Mouse (Mus musculus): ENCODE results near the gene Xlr3c. TPM values are rescaled to one million over a fixed set of nuclear protein-coding genes. Genes with fewer than 3 reads are reported as not detected.

Xlr3c gene
- 0.12 and 0.33 TPM in 2 replicates for polyA plus RNA-seq (2015; fragmentation: Nextera tagmentation; extraction: Ambion mirVana)

DNA sequence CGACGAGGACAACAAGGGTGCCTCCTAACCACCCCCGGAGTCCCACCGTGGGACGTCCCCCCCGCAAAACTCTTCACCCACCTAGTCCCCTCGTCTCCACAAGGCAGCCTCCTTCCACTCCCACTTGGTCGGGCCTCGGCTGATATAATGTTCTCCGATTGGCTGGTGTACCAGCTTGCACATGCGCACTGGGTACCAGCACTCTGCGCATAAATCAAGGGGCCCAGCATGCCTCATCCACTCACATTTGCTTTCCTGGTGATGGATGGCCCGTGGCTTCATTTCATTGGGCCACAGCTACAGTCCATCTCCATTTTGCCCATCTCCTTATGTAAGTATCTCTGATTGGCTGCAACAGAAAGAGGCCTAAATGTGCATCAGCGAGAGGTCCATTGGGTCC, at the start of gene Xlr3c:
TSS of gene Xlr3c (minus strand) at position 121 of the 400 bp plus-strand sequence.

DNA sequence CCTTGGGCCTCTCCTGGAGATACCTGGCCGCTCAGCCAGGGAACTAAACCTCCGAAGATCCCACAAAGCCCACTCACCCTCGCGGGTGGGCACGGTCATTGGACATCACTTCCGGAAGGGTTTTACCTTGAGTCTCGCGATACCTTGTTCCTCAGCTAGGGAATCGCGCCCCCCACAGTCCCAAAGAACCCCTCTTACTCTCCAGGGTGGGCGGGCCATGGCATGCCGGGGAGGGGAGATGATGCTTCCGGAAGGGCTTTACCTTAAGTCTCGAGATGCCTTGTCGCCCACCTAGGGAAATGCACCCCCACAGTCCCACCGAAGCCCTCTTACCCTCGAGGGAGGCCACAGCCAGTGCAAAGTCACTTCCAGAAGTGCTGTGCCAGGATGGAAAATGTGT, 27.7 kb upstream of the Xlr3c start, which contains the start of the genes Xlr5a and Xlr5c:
TSS of gene Xlr5a (minus strand) at position 101 of the 400 bp plus-strand sequence.
TSS of gene Xlr5c (minus strand) at position 101 of the 400 bp plus-strand sequence.

GRCm38 (mm10) chrX:73242821-73243325, 22.3 kb downstream of the Xlr3c start, which contains the start of gene Xlr4c:
TSS of gene Xlr4c (minus strand) at chrX:73243130.

DNA sequence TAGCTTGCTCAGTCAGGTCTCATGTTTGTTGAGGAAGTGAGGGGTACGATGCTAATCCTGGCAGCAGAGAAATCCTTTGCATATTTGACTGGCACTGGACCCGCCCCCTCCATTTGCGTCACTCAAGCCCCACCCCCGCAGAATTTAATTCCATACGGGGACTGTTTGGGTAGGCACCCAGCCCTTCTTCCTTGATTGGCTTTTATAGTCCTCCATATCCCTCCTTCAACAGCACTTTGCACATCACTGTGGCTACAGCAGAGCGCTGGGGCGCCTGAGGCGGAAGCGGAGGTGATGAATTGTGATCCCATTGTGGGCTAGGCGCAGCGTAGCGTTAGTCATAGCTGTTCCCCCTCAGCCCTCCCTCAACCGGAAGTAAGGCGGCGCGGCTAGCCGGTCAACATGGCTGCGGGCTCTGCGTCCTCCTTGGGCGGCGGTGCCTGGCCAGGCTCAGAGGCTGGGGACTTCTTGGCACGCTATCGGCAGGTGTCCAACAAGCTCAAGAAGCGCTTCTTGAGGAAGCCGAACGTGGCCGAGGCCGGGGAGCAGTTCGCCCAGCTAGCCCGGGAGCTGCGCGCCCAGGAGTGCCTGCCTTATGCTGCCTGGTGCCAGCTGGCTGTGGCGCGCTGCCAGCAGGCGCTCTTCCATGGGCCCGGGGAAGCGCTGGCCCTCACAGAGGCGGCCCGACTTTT, 37.1 kb downstream of the Xlr3c start, which contains the start of gene F8a:
TSS of gene F8a (plus strand) at position 378 of the 692 bp plus-strand sequence.

DNA sequence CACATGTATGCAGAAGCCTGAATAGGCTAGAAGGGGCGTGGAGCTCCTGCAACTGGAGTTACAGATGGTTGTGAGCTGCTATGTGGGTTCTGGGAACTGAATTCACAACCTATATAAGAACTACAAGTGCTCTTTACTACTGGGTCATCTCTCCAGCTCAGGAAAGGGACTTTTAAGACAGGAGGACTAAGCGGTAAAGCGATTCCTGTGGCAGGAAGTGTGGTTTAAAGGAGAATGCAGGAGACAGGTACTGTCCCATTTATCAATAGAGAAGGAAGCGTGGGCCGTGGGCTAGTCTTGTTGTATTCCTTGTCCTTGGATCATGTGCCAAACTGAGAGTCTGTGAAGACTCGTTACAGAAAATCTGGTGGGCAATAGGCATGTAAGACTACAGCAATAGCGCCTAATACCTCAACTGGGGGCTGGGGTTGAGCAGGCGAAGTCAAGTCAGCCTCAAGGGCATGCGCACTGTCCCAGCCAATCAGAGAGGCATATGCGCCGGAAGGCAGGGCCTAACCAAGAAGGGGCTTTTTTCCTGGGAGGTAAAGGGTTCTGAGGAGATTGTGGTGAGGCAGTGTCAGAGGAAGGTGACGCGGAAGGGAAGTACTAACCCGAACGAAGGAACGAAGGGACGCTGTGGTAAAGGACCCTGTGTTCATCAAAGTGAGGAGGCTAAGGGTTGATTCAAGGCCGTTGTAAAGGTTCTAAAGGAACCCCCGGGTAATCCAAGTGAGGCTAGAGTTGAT, 51.2 kb downstream of the Xlr3c start, which contains the start of gene Xlr4b:
TSS of gene Xlr4b (plus strand) at position 515 of the 746 bp plus-strand sequence.

Other genes starting within 250 kb of the Xlr3c start
- gene Pnma5, start 228.3 kb downstream of the Xlr3c start, polyA plus RNA-seq (2015; fragmentation: Nextera tagmentation; extraction: Ambion mirVana), result 0.23 and 0.27 TPM in 2 replicates
- gene Pnma3, start 200.6 kb downstream of the Xlr3c start, polyA plus RNA-seq (2015; fragmentation: Nextera tagmentation; extraction: Ambion mirVana), result 5.8 and 7.3 TPM in 2 replicates
- gene Xlr4a, start 182.9 kb downstream of the Xlr3c start, polyA plus RNA-seq (2015; fragmentation: Nextera tagmentation; extraction: Ambion mirVana), result 1.4 TPM in 1 of 2 replicates, not detected in the other
- gene Xlr3a, start 168.3 kb downstream of the Xlr3c start, polyA plus RNA-seq (2015; fragmentation: Nextera tagmentation; extraction: Ambion mirVana), result 2.1 and 4.1 TPM in 2 replicates
- 0.41 and 1.2 TPM in 2 replicates for gene Gm14685, start 148.3 kb downstream of the Xlr3c start, polyA plus RNA-seq (2015; fragmentation: Nextera tagmentation; extraction: Ambion mirVana)
- gene Xlr5b, start 116.6 kb downstream of the Xlr3c start, polyA plus RNA-seq (2015; fragmentation: Nextera tagmentation; extraction: Ambion mirVana), result not detected in 2 replicates
- gene DXBay18, start 115.9 kb downstream of the Xlr3c start, polyA plus RNA-seq (2015; fragmentation: Nextera tagmentation; extraction: Ambion mirVana), result 0.84 TPM in 1 of 2 replicates, not detected in the other
- not detected in 2 replicates for gene Spin2d, start 88.4 kb downstream of the Xlr3c start, polyA plus RNA-seq (2015; fragmentation: Nextera tagmentation; extraction: Ambion mirVana)
- 1.4 and 21.8 TPM in 2 replicates for gene Xlr3b, start 73.2 kb downstream of the Xlr3c start, polyA plus RNA-seq (2015; fragmentation: Nextera tagmentation; extraction: Ambion mirVana)
- 0.94 TPM in 1 of 2 replicates, not detected in the other for gene Xlr4b, start 51.1 kb downstream of the Xlr3c start, polyA plus RNA-seq (2015; fragmentation: Nextera tagmentation; extraction: Ambion mirVana)
- gene F8a, start 37.1 kb downstream of the Xlr3c start, polyA plus RNA-seq (2015; fragmentation: Nextera tagmentation; extraction: Ambion mirVana), result 35.4 and 37.0 TPM in 2 replicates
- 0.18 and 0.58 TPM in 2 replicates for gene Xlr4c, start 22.3 kb downstream of the Xlr3c start, polyA plus RNA-seq (2015; fragmentation: Nextera tagmentation; extraction: Ambion mirVana)
- gene Xlr5a, start 27.6 kb upstream of the Xlr3c start, polyA plus RNA-seq (2015; fragmentation: Nextera tagmentation; extraction: Ambion mirVana), result not detected in 2 replicates
- not detected in 2 replicates for gene Xlr5c, start 27.6 kb upstream of the Xlr3c start, polyA plus RNA-seq (2015; fragmentation: Nextera tagmentation; extraction: Ambion mirVana)
- gene Gm45015, start 71.5 kb upstream of the Xlr3c start, polyA plus RNA-seq (2015; fragmentation: Nextera tagmentation; extraction: Ambion mirVana), result not detected in 2 replicates
- gene Zfp275, start 77.2 kb upstream of the Xlr3c start, polyA plus RNA-seq (2015; fragmentation: Nextera tagmentation; extraction: Ambion mirVana), result 5.0 and 5.6 TPM in 2 replicates
- gene Gm18336, start 133.3 kb upstream of the Xlr3c start, polyA plus RNA-seq (2015; fragmentation: Nextera tagmentation; extraction: Ambion mirVana), result 0.06 TPM in 1 of 2 replicates, not detected in the other
- gene Zfp92, start 145.7 kb upstream of the Xlr3c start, polyA plus RNA-seq (2015; fragmentation: Nextera tagmentation; extraction: Ambion mirVana), result 1.3 and 1.9 TPM in 2 replicates
- not detected in 2 replicates for gene Trex2, start 170.0 kb upstream of the Xlr3c start, polyA plus RNA-seq (2015; fragmentation: Nextera tagmentation; extraction: Ambion mirVana)
- gene Haus7, start 193.7 kb upstream of the Xlr3c start, polyA plus RNA-seq (2015; fragmentation: Nextera tagmentation; extraction: Ambion mirVana), result 57.3 and 61.1 TPM in 2 replicates
- 40.7 and 49.5 TPM in 2 replicates for gene Bgn, start 218.2 kb upstream of the Xlr3c start, polyA plus RNA-seq (2015; fragmentation: Nextera tagmentation; extraction: Ambion mirVana)
- 8.0 and 9.1 TPM in 2 replicates for gene Atp2b3, start 237.7 kb upstream of the Xlr3c start, polyA plus RNA-seq (2015; fragmentation: Nextera tagmentation; extraction: Ambion mirVana)